Mouse (Mus musculus) forebrain, postnatal 0 days (tissue): Measurements from ENCODE around the gene Nrap. TPM values are rescaled to one million over a fixed set of nuclear protein-coding genes. Genes with fewer than 3 reads are reported as not detected.

Source experiments
- ATAC-seq: fragments of 200-750 bp; cut with Nextera tagmentation; 2 replicates; pipeline ENCODE4 v1.8.0; 2017; ENCODE audit warnings: mild to moderate bottlenecking, moderate library complexity
- DNase-seq: peaks from one replicate; pipeline ENCODE4 v3.0.0-alpha.2; 2015
- H3K27ac ChIP-seq: fragments of 300-500 bp; sonication (generic); 2 replicates; pipeline ENCODE4 v1.5.1; 2014; ENCODE audit warnings: low read depth, mild to moderate bottlenecking, antibody characterized with exemption, low read length, moderate library complexity, mixed read lengths
- H3K27me3 ChIP-seq: fragments of 300-500 bp; sonication (generic); 2 replicates; pipeline ENCODE4 v1.6.1; 2014; ENCODE audit warnings: mild to moderate bottlenecking, low read length, mixed read lengths; ENCODE audit not compliant: insufficient read depth
- H3K36me3 ChIP-seq: fragments of 300-500 bp; sonication (generic); 2 replicates; pipeline ENCODE4 v1.6.1; 2014; ENCODE audit warnings: mild to moderate bottlenecking, moderate library complexity; ENCODE audit not compliant: insufficient read depth
- H3K4me1 ChIP-seq: fragments of 300-500 bp; sonication (generic); 2 replicates; pipeline ENCODE4 v1.6.1; 2014; ENCODE audit warnings: antibody characterized with exemption; ENCODE audit not compliant: insufficient read depth
- H3K4me2 ChIP-seq: fragments of 300-500 bp; sonication (generic); 2 replicates; pipeline ENCODE4 v1.6.1; 2014; ENCODE audit warnings: low read depth, mild to moderate bottlenecking, moderate library complexity
- H3K4me3 ChIP-seq: fragments of 300-500 bp; sonication (generic); 2 replicates; pipeline ENCODE4 v1.5.1; 2014; ENCODE audit warnings: low read depth, low read length, mixed read lengths
- H3K9ac ChIP-seq: fragments of 300-500 bp; sonication (generic); 2 replicates; pipeline ENCODE4 v1.6.1; 2014; ENCODE audit warnings: mild to moderate bottlenecking
- H3K9me3 ChIP-seq: fragments of 300-500 bp; sonication (generic); 2 replicates; pipeline ENCODE4 v1.6.1; 2016; ENCODE audit warnings: low read length
- CTCF ChIP-seq: sonication (generic); IDR thresholded peaks from 2 replicates; pipeline ENCODE4 v1.5.1; 2016; ENCODE audit warnings: antibody characterized with exemption, control low read depth, low read depth
- WGBS: fragments of 180-500 bp; shearing (Covaris S2); extraction: QIAGEN DNeasy Blood & Tissue Kit; methylation state at CpG from one replicate; pipeline ENCODE4 v1.1.7; 2014; 5-methylcytosine and 5-hydroxymethylcytosine counted together
- polyA plus RNA-seq: library from polyadenylated mRNA; unstranded; fragments of >200 nt; fragmentation: Nextera tagmentation; extraction: Ambion mirVana; gene quantifications from 2 replicates; pipeline ENCODE4 v1.2.1, GENCODE M21; 2015
- total RNA-seq: library from RNA; depleted of rRNA; stranded (reverse); fragments of >200 nt; gene quantifications from 2 replicates; pipeline ENCODE4 v1.2.3, GENCODE M21; 2014

The Nrap gene
- total and polyA plus RNA-seq, 2 experiments from 2014 or later = 0.76 to 0.86 TPM

GRCm38 (mm10) chr19:56406581-56406980 is 16.7 kb upstream of the Nrap start:
- Histone ChIP-seq H3K4me2 (no peak overlapping the region), H3K36me3 (0 out of 2 replicates have a peak, but pooled peaks cover 4% of the 10 kb centered on the region), H3K9ac (no peak overlapping the region), H3K27ac (no peak overlapping the region), H3K9me3 (no peaks in the 10 kb centered on the region), H3K27me3 (no peaks in the 10 kb centered on the region), H3K4me1 (no peaks in the 10 kb centered on the region), H3K4me3 (no peak overlapping the region)
- WGBS = 97% methylated on average over 7 of the region's 7 CpGs
- TF ChIP-seq CTCF = no peak
- DNase-seq (no peak), ATAC-seq (no peak)

- H3K4me3 ChIP-seq = no peak overlapping the region
- H3K4me2 ChIP-seq = no peak overlapping the region
- no peaks in the 10 kb centered on the region for H3K9me3 ChIP-seq
- H3K36me3 ChIP-seq = 0 out of 2 replicates have a peak, but pooled peaks cover 4% of the 10 kb centered on the region
- TF ChIP-seq CTCF = no peak
- no peak overlapping the region for H3K9ac ChIP-seq
- ATAC-seq = no peak
- H3K27ac ChIP-seq = no peak overlapping the region
- DNase-seq = no peak
- WGBS = 95% methylated on average over 4 of the region's 4 CpGs
- no peaks in the 10 kb centered on the region for H3K27me3 ChIP-seq
- H3K4me1 ChIP-seq = no peaks in the 10 kb centered on the region
These were observed 16.0 kb upstream of the Nrap start for GRCm38 (mm10) chr19:56405824-56406223.

GRCm38 (mm10) chr19:56401864-56402263 is 12.0 kb upstream of the Nrap start:
- no peak for TF ChIP-seq CTCF
- H3K4me1 ChIP-seq = no peaks in the 10 kb centered on the region
- no peak overlapping the region for H3K4me3 ChIP-seq
- H3K4me2 ChIP-seq = no peak overlapping the region
- H3K9me3 ChIP-seq = no peaks in the 10 kb centered on the region
- 0 out of 2 replicates have a peak, but pooled peaks cover 4% of the 10 kb centered on the region for H3K36me3 ChIP-seq
- ATAC-seq (no peak), DNase-seq (no peak)
- no peak overlapping the region for H3K27ac ChIP-seq
- WGBS = 60% methylated on average over 6 of the region's 6 CpGs
- no peaks in the 10 kb centered on the region for H3K27me3 ChIP-seq
- no peak overlapping the region for H3K9ac ChIP-seq

- DNase-seq = no peak
- Histone ChIP-seq H3K4me2 (no peak overlapping the region), H3K27ac (no peak overlapping the region), H3K4me3 (no peak overlapping the region), H3K27me3 (peaks cover 4% of the 10 kb centered on the region; the same call in 1 of the 2 replicates), H3K4me1 (no peaks in the 10 kb centered on the region), H3K9me3 (no peaks in the 10 kb centered on the region), H3K36me3 (0 out of 2 replicates have a peak, but pooled peaks cover 4% of the 10 kb centered on the region), H3K9ac (no peak overlapping the region)
- no peak for ATAC-seq
- WGBS = 55% methylated on average over 14 of the region's 14 CpGs
- TF ChIP-seq CTCF = no peak
These were observed 10.4 kb upstream of the Nrap start for GRCm38 (mm10) chr19:56400200-56400599.

- H3K36me3 ChIP-seq = no peaks in the 10 kb centered on the region
- no peak overlapping the region for H3K9ac ChIP-seq
- H3K4me2 ChIP-seq = no peak overlapping the region
- no peak for ATAC-seq
- H3K27ac ChIP-seq = no peak overlapping the region
- no peak for TF ChIP-seq CTCF
- H3K9me3 ChIP-seq = no peaks in the 10 kb centered on the region
- H3K4me1 ChIP-seq = no peaks in the 10 kb centered on the region
- H3K4me3 ChIP-seq = no peak overlapping the region
- H3K27me3 ChIP-seq = peaks cover 4% of the 10 kb centered on the region; the same call in 1 of the 2 replicates
- DNase-seq = no peak
These were observed 8.6 kb upstream of the Nrap start for GRCm38 (mm10) chr19:56398528-56398795.

GRCm38 (mm10) chr19:56397663-56398527 is 8.1 kb upstream of the Nrap start:
- no peaks in the 10 kb centered on the region for H3K36me3 ChIP-seq
- peak overlapping the region; percentile 71 for H3K9ac ChIP-seq
- no peak overlapping the region for H3K27ac ChIP-seq
- H3K27me3 ChIP-seq = peaks cover 4% of the 10 kb centered on the region; the same call in 1 of the 2 replicates
- WGBS = 68% methylated on average over 11 of the region's 11 CpGs
- DNase-seq (no peak), ATAC-seq (no peak)
- H3K9me3 ChIP-seq = no peaks in the 10 kb centered on the region
- no peaks in the 10 kb centered on the region for H3K4me1 ChIP-seq
- TF ChIP-seq CTCF = no peak
- H3K4me3 ChIP-seq = peak overlapping the region; percentile 63
- H3K4me2 ChIP-seq = peak overlapping the region; percentile 84
